Mouse (Mus musculus) heart, embryonic 12.5 days (tissue): ENCODE measurements around the gene 1700019D03Rik. TPM values are rescaled to one million over a fixed set of nuclear protein-coding genes. Genes with fewer than 3 reads are reported as not detected.
A peak's percentile ranks its signal among the peaks of the same experiment; 100 is the strongest.

Source experiments
- ATAC-seq: fragments of 200-750 bp; cut with Nextera tagmentation; 2 replicates; pipeline ENCODE4 v1.8.0; 2017; ENCODE audit warnings: moderate TSS enrichment, moderate library complexity; ENCODE audit not compliant: insufficient number of reproducible peaks, low FRiP score
- H3K27ac ChIP-seq: fragments of 300-500 bp; sonication (generic); 2 replicates; pipeline ENCODE4 v1.5.1; 2016; ENCODE audit warnings: mild to moderate bottlenecking, moderate library complexity; ENCODE audit not compliant: poor library complexity, severe bottlenecking
- H3K27me3 ChIP-seq: fragments of 300-500 bp; sonication (generic); replicated peaks from 2 replicates; pipeline ENCODE4 v1.6.1; 2016; ENCODE audit warnings: mild to moderate bottlenecking, moderate library complexity
- H3K36me3 ChIP-seq: fragments of 300-500 bp; sonication (generic); 2 replicates; pipeline ENCODE4 v1.6.1; 2016; ENCODE audit warnings: mild to moderate bottlenecking, moderate library complexity
- H3K4me1 ChIP-seq: fragments of 300-500 bp; sonication (generic); replicated peaks from 2 replicates; pipeline ENCODE4 v1.6.1; 2016; ENCODE audit warnings: mild to moderate bottlenecking
- H3K4me2 ChIP-seq: fragments of 300-500 bp; sonication (generic); 2 replicates; pipeline ENCODE4 v1.6.1; 2016; ENCODE audit warnings: mild to moderate bottlenecking, moderate library complexity
- H3K4me3 ChIP-seq: fragments of 300-500 bp; sonication (generic); 2 replicates; pipeline ENCODE4 v1.5.1; 2016; ENCODE audit warnings: mild to moderate bottlenecking
- H3K9ac ChIP-seq: fragments of 300-500 bp; sonication (generic); 2 replicates; pipeline ENCODE4 v1.6.1; 2016; ENCODE audit warnings: mild to moderate bottlenecking, moderate library complexity
- H3K9me3 ChIP-seq: fragments of 300-500 bp; sonication (generic); replicated peaks from 2 replicates; pipeline ENCODE4 v1.6.1; 2016; ENCODE audit warnings: mild to moderate bottlenecking, moderate library complexity
- WGBS: fragments of 180-500 bp; shearing (Covaris S2); methylation state at CpG from one replicate; pipeline ENCODE4 v1.1.7; 2016; 5-methylcytosine and 5-hydroxymethylcytosine counted together
- polyA plus RNA-seq: library from polyadenylated mRNA; unstranded; fragments of >200 nt; fragmentation: Nextera tagmentation; extraction: Ambion mirVana; gene quantifications from 2 replicates; pipeline ENCODE4 v1.2.1, GENCODE M21; 2016

Gene 1700019D03Rik
- polyA plus RNA-seq, result 0.92 TPM in 2 replicates

- Histone ChIP-seq H3K36me3 (no peaks in the 10 kb centered on the region), H3K4me2 (no peak within 1 kb of the TSS), H3K4me3 (no peak within 1 kb of the TSS), H3K27ac (no peak within 1 kb of the TSS), H3K9ac (no peak within 1 kb of the TSS), H3K4me1 (no peaks in the 10 kb centered on the region), H3K27me3 (no peaks in the 10 kb centered on the region), H3K9me3 (no peaks in the 10 kb centered on the region)
- WGBS, result 56% methylated on average over 5 of the region's 5 CpGs
- no peak for ATAC-seq
Observed at GRCm38 (mm10) chr1:53020079-53020478, at the start of gene 1700019D03Rik. Gene 1700019D03Rik (minus strand): TSS chr1:53020179.

GRCm38 (mm10) chr1:53063921-53064320 is 43.9 kb upstream of the 1700019D03Rik start:
- Histone ChIP-seq H3K36me3 (no peaks in the 10 kb centered on the region), H3K27me3 (no peaks in the 10 kb centered on the region), H3K4me2 (no peak overlapping the region), H3K27ac (no peak overlapping the region), H3K9me3 (no peaks in the 10 kb centered on the region), H3K4me3 (no peak overlapping the region), H3K4me1 (peaks cover 18% of the 10 kb centered on the region), H3K9ac (no peak overlapping the region)
- ATAC-seq, result no peak
- WGBS, result 85% methylated on average over 4 of the region's 4 CpGs

- Histone ChIP-seq H3K27me3 (no peaks in the 10 kb centered on the region), H3K4me3 (no peak overlapping the region), H3K36me3 (no peaks in the 10 kb centered on the region), H3K9ac (no peak overlapping the region), H3K4me1 (peaks cover 18% of the 10 kb centered on the region), H3K4me2 (no peak overlapping the region; the same call in 1 of the 2 replicates), H3K27ac (no peak overlapping the region), H3K9me3 (no peaks in the 10 kb centered on the region)
- ATAC-seq, result no peak
- 51% methylated on average over 13 of the region's 13 CpGs for WGBS
Observed at GRCm38 (mm10) chr1:53061871-53062608, 42.1 kb upstream of the 1700019D03Rik start.

- no peak for ATAC-seq
- Histone ChIP-seq H3K4me2 (peak within 1 kb of the TSS; percentile 28; the same call in 1 of the 2 replicates), H3K27me3 (no peaks in the 10 kb centered on the region), H3K4me1 (peaks cover 18% of the 10 kb centered on the region), H3K4me3 (no peak within 1 kb of the TSS), H3K36me3 (no peaks in the 10 kb centered on the region), H3K9me3 (no peaks in the 10 kb centered on the region), H3K9ac (no peak within 1 kb of the TSS), H3K27ac (no peak within 1 kb of the TSS)
- WGBS, result 62% methylated on average over 6 of the region's 6 CpGs
Observed at GRCm38 (mm10) chr1:53061340-53061739, 41.4 kb upstream of the 1700019D03Rik start, which contains the start of gene Mstn. Gene Mstn (plus strand): TSS chr1:53061640.

- Histone ChIP-seq H3K4me2 (peak overlapping the region; percentile 28; the same call in 1 of the 2 replicates), H3K4me1 (peaks cover 18% of the 10 kb centered on the region), H3K36me3 (no peaks in the 10 kb centered on the region), H3K9ac (no peak overlapping the region), H3K9me3 (no peaks in the 10 kb centered on the region), H3K27me3 (no peaks in the 10 kb centered on the region), H3K4me3 (no peak overlapping the region), H3K27ac (no peak overlapping the region)
- WGBS, result 37% methylated on average over 8 of the region's 8 CpGs
- no peak for ATAC-seq
Observed at GRCm38 (mm10) chr1:53060499-53060898, 40.5 kb upstream of the 1700019D03Rik start.

GRCm38 (mm10) chr1:53059106-53059505 is 39.1 kb upstream of the 1700019D03Rik start:
- 81% methylated on average over 5 of the region's 5 CpGs for WGBS

GRCm38 (mm10) chr1:53053087-53054022 is 33.4 kb upstream of the 1700019D03Rik start:
- no peak overlapping the region for H3K4me3 ChIP-seq
- ATAC-seq, result no peak
- H3K27me3 ChIP-seq, result no peaks in the 10 kb centered on the region
- H3K36me3 ChIP-seq, result no peaks in the 10 kb centered on the region
- no peaks in the 10 kb centered on the region for H3K9me3 ChIP-seq
- H3K9ac ChIP-seq, result no peak overlapping the region
- H3K4me2 ChIP-seq, result no peak overlapping the region
- H3K4me1 ChIP-seq, result no peaks in the 10 kb centered on the region
- H3K27ac ChIP-seq, result no peak overlapping the region
- 41% methylated on average over 9 of the region's 9 CpGs for WGBS

More at GRCm38 (mm10) chr1:53059106-53059505, 39.1 kb upstream of the 1700019D03Rik start:
- no peak overlapping the region for H3K4me2 ChIP-seq
- no peak overlapping the region for H3K9ac ChIP-seq
- H3K4me3 ChIP-seq, result no peak overlapping the region
- H3K27ac ChIP-seq, result no peak overlapping the region
- no peaks in the 10 kb centered on the region for H3K36me3 ChIP-seq
- no peak for ATAC-seq
- H3K4me1 ChIP-seq, result peaks cover 18% of the 10 kb centered on the region
- H3K9me3 ChIP-seq, result no peaks in the 10 kb centered on the region
- H3K27me3 ChIP-seq, result no peaks in the 10 kb centered on the region

- no peak overlapping the region for H3K4me3 ChIP-seq
- no peaks in the 10 kb centered on the region for H3K4me1 ChIP-seq
- H3K9me3 ChIP-seq, result no peaks in the 10 kb centered on the region
- H3K36me3 ChIP-seq, result no peaks in the 10 kb centered on the region
- no peaks in the 10 kb centered on the region for H3K27me3 ChIP-seq
- WGBS, result 82% methylated on average over 8 of the region's 8 CpGs
- no peak overlapping the region for H3K9ac ChIP-seq
- no peak overlapping the region for H3K4me2 ChIP-seq
- ATAC-seq, result no peak
- no peak overlapping the region for H3K27ac ChIP-seq
Observed at GRCm38 (mm10) chr1:53049763-53050427, 29.9 kb upstream of the 1700019D03Rik start.

- 0 out of 2 replicates have a peak, but pooled peaks cover 5% of the 10 kb centered on the region for H3K4me1 ChIP-seq
- WGBS, result 61% methylated on average over 5 of the region's 5 CpGs
Observed at GRCm38 (mm10) chr1:53037443-53037871, 17.5 kb upstream of the 1700019D03Rik start.

GRCm38 (mm10) chr1:53032550-53032949 is 12.6 kb upstream of the 1700019D03Rik start:
- Histone ChIP-seq H3K9ac (no peak overlapping the region), H3K4me3 (no peak overlapping the region), H3K9me3 (0 out of 2 replicates have a peak, but pooled peaks cover 4% of the 10 kb centered on the region), H3K36me3 (no peaks in the 10 kb centered on the region), H3K27ac (no peak overlapping the region), H3K4me1 (0 out of 2 replicates have a peak, but pooled peaks cover 3% of the 10 kb centered on the region), H3K27me3 (no peaks in the 10 kb centered on the region), H3K4me2 (no peak overlapping the region)
- ATAC-seq, result no peak

More at GRCm38 (mm10) chr1:53037443-53037871, 17.5 kb upstream of the 1700019D03Rik start:
- Histone ChIP-seq H3K9ac (no peak overlapping the region), H3K4me2 (no peak overlapping the region), H3K4me3 (no peak overlapping the region), H3K9me3 (0 out of 2 replicates have a peak, but pooled peaks cover 4% of the 10 kb centered on the region), H3K27ac (no peak overlapping the region), H3K36me3 (no peaks in the 10 kb centered on the region), H3K27me3 (no peaks in the 10 kb centered on the region)
- no peak for ATAC-seq
